Mouse (Mus musculus): ENCODE measurements at regions not wholly inside any gene's neighbourhood (a gene's known extent, or its start where the extent isn't known, plus 50 kb on each side); places are given as distances from the start of the nearest gene placed in this dataset.
"Not testable (repeated sequence)": the region's sequence is repeated elsewhere in the genome, so short reads cannot be mapped to it uniquely, and the experiment has no call there.

DNA sequence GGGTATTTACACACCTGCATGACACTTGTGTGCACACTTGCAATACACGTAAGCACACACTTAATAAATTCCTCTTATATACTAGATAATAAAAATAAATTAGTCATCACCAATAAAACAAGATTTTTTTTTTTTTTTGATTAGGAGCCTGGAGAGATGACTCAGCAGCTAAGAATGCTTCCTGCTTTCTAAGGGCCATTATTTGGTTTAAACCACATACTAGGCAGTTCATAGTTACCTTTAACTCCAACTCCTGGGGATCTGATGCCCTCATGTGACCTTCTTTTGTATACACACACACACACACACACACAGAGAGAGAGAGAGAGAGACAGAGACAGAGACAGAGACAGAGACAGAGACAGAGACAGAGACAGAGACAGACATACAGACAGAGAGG lies 193.2 kb upstream of the Rarb start:
- TF ChIP-seq CTCF (IDR thresholded peaks at IDR 0.05; ENCODE audit: insufficient read depth, low read length): no peak
- no peak for TF ChIP-seq POLR2A (IDR thresholded peaks at IDR 0.05; ENCODE audit: borderline replicate concordance, extremely low read depth, low read depth, low read length)
- WGBS: 66% methylated on average over 1 of the region's 1 CpGs
- no peak for DNase-seq

DNA sequence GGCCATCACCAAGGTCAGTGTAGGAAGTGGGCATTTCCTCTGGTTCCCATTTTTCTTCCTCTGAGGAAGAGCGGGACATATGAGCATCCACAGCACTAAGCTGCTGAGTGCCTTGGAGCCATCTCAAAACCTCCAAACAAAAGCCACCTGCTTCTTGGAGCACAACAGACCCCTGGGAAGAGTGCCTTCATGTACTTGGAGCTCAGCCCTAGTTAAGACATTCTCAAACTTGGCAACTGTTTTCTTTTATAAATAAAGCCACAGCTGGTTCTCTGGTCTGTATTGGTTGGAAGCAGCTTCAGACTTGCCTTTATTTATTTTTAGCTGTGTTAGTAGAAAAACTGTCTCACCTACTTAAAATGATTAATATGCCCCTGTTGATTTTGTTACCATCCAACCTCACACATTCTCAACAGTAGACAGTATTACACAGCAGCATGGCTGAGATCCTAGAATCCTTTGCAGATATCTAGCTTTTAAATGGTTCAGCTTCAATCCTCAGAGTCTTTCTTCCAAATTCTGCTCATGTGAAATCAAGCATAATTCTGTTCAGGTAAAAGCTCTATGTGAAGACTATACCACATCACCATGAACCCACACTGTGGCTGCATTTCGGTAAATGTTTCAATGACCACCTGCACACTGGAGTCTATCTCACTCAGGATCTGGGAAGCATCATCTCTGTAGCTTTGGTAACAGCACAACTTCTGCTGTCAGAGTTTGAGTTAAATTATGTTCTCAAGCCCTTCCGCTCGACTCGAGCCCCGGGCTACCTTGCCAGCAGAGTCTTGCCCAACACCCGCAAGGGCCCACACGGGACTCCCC lies 186.4 kb upstream of the Rarb start:
- TF ChIP-seq POLR2A (IDR thresholded peaks at IDR 0.05; ENCODE audit: borderline replicate concordance, extremely low read depth, low read depth, low read length) (no peak), CTCF (IDR thresholded peaks at IDR 0.05; ENCODE audit: insufficient read depth, low read length) (no peak)
- WGBS: 66% methylated on average over 8 of the region's 8 CpGs

More for the DNA sequence above, 193.2 kb upstream of the Rarb start:
- Histone ChIP-seq H3K4me1 (ENCODE audit: control insufficient read depth, insufficient read depth, low read length) (no peaks in the 10 kb centered on the region; the same call in 1 of the 2 replicates), H3K4me3 (replicated peaks; ENCODE audit: extremely low read depth, low read depth, low read length) (no peak overlapping the region)

DNA sequence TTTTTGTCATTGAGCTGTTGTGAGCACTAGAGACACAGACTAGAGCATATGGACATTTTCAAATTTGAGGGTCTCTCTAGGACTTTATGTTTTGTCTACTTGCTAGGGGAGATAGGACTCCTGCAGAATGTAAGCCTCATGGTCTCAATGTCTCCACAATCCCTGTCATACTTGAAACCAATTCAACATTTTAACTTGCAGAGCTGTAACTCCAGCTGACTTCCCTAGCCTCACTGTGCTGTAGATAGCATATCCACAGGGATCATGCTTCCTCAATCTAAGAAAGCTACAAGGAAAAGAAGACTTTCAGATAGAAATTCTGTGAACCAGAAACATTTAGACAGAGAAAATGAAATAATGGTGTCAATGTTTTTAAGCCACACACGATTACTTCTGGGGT lies 185.8 kb upstream of the Rarb start:
- H3K4me3 ChIP-seq (replicated peaks; ENCODE audit: extremely low read depth, low read depth, low read length): no peak overlapping the region
- no peak for DNase-seq
- H3K4me1 ChIP-seq (ENCODE audit: control insufficient read depth, insufficient read depth, low read length): peaks cover 2% of the 10 kb centered on the region
- WGBS: 43% methylated on average over 1 of the region's 1 CpGs
- no peak for TF ChIP-seq CTCF (IDR thresholded peaks at IDR 0.05; ENCODE audit: insufficient read depth, low read length)
- TF ChIP-seq POLR2A (IDR thresholded peaks at IDR 0.05; ENCODE audit: borderline replicate concordance, extremely low read depth, low read depth, low read length): no peak

More for the DNA sequence above, 186.4 kb upstream of the Rarb start:
- Histone ChIP-seq H3K4me3 (replicated peaks; ENCODE audit: extremely low read depth, low read depth, low read length) (no peak overlapping the region), H3K4me1 (ENCODE audit: control insufficient read depth, insufficient read depth, low read length) (peaks cover 2% of the 10 kb centered on the region)
- no peak for DNase-seq

DNA sequence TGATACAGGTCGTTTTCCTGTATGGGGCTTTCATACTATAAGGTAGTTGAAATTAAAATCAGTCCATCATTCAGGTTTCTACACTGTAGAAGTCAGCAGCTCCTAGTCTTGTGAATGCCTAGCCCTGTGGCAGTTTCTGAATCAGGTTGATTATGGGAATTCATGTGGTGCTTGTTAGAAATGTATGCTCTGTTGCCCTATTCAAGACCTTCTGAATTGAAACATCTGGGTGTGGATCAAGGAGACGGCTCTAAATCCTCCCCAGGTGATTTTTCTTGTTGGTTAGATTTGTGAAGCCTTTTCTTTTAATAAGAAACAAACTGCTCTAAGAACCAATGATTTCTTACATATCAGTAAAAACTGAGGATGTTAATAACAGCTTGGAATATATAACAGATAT lies 177.8 kb upstream of the Rarb start:
- no peak for TF ChIP-seq CTCF (IDR thresholded peaks at IDR 0.05; ENCODE audit: insufficient read depth, low read length)
- TF ChIP-seq POLR2A (IDR thresholded peaks at IDR 0.05; ENCODE audit: borderline replicate concordance, extremely low read depth, low read depth, low read length): no peak
- Histone ChIP-seq H3K4me1 (ENCODE audit: control insufficient read depth, insufficient read depth, low read length) (no peaks in the 10 kb centered on the region), H3K4me3 (replicated peaks; ENCODE audit: extremely low read depth, low read depth, low read length) (no peak overlapping the region)
- no peak for DNase-seq
- 72% methylated on average over 2 of the region's 2 CpGs for WGBS

DNA sequence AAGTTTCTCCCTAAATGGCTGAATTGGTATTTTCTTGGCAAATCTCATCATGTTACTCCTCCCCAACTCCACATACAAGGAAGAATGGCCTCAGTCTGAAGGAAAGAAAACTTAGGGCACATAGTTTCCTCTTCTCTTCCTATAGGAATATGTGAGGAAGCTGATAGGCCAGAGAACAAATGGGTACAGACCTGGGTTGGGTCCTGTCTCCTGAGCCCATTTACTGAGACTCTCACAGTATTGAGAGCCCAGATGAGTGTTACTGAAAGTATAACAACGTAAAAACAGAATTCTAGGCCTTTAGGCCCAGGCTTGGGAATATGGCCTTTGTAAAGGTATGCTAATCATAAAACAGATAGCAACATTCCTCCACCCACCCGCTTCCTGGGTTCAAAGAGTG lies 152.0 kb upstream of the Rarb start:
- not testable (repeated sequence) for H3K4me3 ChIP-seq (replicated peaks; ENCODE audit: extremely low read depth, low read depth, low read length); H3K4me1 ChIP-seq (ENCODE audit: control insufficient read depth, insufficient read depth, low read length); DNase-seq
- WGBS: 83% methylated on average over 2 of the region's 2 CpGs

DNA sequence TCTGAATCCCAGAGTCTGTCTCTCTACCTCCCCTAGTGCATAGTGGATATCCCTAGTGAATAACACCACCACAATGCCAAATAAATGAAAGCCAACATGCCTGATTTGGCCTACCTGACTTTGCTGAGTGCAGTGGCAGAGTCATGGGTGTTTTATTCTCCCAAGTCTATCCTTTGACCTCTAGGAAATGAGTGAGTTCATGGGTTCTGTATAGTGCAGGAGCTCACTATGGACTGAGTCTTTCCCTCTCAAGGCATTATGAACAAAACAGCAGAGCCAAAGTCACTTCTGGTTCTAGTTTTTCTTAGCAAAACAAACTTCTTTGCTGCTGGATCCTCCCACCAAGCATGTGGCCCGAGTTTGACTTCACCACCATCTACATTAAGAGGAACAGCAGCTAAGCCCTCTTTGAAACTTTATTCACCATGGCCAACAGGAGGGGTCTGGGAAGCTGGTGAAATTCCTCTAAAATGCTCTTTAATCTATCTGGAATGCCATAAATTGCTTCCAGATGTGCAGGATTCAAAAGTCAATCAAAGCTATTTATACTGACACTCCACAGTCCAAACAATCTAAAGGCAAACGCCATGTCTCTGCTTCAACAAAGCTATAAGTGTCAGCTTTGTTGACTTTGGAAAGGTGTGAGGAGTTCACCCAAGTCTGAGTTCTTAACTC lies 145.9 kb upstream of the Rarb start:
- Histone ChIP-seq H3K4me1 (ENCODE audit: control insufficient read depth, insufficient read depth, low read length) (peaks cover 10% of the 10 kb centered on the region), H3K4me3 (replicated peaks; ENCODE audit: extremely low read depth, low read depth, low read length) (no peak overlapping the region)
- no peak for DNase-seq
- TF ChIP-seq CTCF (IDR thresholded peaks at IDR 0.05; ENCODE audit: insufficient read depth, low read length): no peak
- TF ChIP-seq POLR2A (IDR thresholded peaks at IDR 0.05; ENCODE audit: borderline replicate concordance, extremely low read depth, low read depth, low read length): no peak
- WGBS: 37% methylated on average over 2 of the region's 2 CpGs

DNA sequence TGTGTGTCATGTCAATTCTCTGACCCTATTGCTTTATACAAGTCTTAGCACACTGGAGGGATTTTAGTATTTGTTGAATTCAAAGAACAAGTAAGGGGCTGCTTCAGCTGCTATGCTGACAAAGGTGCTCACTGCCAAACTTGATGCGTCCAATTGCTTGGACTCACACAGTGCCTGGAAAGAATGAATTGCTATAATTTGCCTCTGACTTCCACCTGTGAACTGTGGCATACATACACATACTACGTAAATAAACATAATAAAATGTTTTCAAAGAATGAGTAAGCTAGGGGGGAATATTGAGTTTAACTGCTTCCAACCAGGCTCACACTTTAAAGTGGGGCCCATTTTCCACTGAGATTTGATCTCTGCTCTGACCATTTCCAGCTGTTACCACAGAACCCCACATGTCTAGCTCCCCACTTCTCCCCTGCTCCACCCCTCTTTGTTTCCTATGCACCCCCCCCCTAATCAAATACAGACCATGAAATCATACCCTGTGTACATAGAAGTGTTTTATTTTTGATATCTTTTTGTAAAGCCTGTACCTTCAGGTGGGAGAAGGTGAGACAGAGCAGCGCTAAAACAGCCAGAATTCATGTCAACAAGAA lies 143.4 kb upstream of the Rarb start:
- no peak for TF ChIP-seq POLR2A (IDR thresholded peaks at IDR 0.05; ENCODE audit: borderline replicate concordance, extremely low read depth, low read depth, low read length)
- TF ChIP-seq CTCF (IDR thresholded peaks at IDR 0.05; ENCODE audit: insufficient read depth, low read length): no peak
- DNase-seq: no peak
- no peak overlapping the region for H3K4me3 ChIP-seq (replicated peaks; ENCODE audit: extremely low read depth, low read depth, low read length)
- peaks cover 14% of the 10 kb centered on the region for H3K4me1 ChIP-seq (ENCODE audit: control insufficient read depth, insufficient read depth, low read length)
- 88% methylated on average over 3 of the region's 3 CpGs for WGBS

DNA sequence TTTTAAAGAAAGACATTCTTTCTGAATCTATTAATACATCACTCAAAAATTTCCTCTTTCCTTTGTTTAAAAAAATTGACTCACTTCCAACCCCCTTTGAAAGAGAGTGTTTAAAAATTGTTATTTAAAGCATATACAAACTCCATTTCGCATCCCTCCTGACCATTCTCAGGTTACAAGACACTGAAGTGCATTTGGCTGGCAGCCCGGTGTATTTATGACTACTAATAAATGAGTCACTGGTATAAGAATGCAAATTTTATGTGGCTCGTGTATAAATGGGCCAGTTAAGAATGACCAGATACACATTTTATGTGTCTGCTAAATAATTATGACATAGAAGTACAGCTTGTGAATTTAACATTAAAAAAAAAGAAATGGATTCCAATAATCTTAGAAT lies 138.8 kb upstream of the Rarb start:
- TF ChIP-seq POLR2A (IDR thresholded peaks at IDR 0.05; ENCODE audit: borderline replicate concordance, extremely low read depth, low read depth, low read length) (no peak), CTCF (IDR thresholded peaks at IDR 0.05; ENCODE audit: insufficient read depth, low read length) (no peak)
- DNase-seq: no peak
- peaks cover 17% of the 10 kb centered on the region for H3K4me1 ChIP-seq (ENCODE audit: control insufficient read depth, insufficient read depth, low read length)
- WGBS: 12% methylated on average over 3 of the region's 3 CpGs
- no peak overlapping the region for H3K4me3 ChIP-seq (replicated peaks; ENCODE audit: extremely low read depth, low read depth, low read length)

DNA sequence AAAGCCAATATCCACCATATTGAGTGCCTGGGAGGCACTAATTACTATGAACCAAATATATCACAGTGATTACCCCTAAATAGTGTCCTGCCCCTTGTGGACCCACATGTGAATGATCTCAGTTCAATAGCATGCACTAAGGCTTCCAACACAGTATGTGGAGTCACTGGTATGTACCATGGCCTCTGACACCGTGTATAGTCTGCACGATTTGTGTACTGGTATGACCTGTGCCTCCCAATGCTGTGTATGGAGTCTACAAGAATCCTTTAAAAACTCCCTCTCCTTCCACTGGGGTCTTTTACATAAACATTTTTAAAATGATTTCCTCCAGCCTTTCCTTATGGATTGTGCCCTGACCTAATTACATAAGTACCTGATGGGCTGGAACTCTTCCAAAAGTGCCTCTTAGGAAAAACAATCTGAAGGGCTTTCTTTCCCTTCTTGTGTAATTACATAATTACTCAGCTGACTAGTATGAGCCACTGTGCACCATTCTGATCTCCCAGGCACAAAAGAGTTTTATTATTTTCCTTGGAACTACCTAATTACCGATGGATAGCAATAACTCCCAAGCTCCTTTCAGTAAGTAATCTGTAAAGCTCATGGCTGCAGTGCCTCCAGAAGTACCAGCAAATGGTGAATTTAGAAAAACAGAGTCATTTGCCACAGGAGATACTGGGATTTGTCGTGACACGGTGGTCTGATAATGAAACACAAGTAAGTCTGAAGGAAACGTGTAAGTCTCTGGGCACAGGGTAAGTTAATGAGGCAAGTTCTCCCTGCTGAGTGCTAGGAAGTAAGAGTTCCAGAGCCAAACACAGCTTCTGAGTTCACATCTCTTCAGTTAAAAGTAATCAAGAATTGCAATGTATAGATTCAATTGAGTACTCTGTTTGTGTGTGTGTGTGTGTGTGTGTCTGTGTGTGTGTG lies 135.8 kb upstream of the Rarb start:
- no peak for TF ChIP-seq POLR2A (IDR thresholded peaks at IDR 0.05; ENCODE audit: borderline replicate concordance, extremely low read depth, low read depth, low read length)
- TF ChIP-seq CTCF (IDR thresholded peaks at IDR 0.05; ENCODE audit: insufficient read depth, low read length): no peak
- no peak for DNase-seq
- Histone ChIP-seq H3K4me3 (replicated peaks; ENCODE audit: extremely low read depth, low read depth, low read length) (peak overlapping the region; percentile 39), H3K4me1 (ENCODE audit: control insufficient read depth, insufficient read depth, low read length) (peaks cover 9% of the 10 kb centered on the region)
- WGBS: 51% methylated on average over 6 of the region's 6 CpGs
